Mouse (Mus musculus) lung, postnatal 0 days (tissue): ENCODE results near the gene Hectd2. TPM values are rescaled to one million over a fixed set of nuclear protein-coding genes. Genes with fewer than 3 reads are reported as not detected.

ENCODE experiments used
- ATAC-seq: fragments of 200-750 bp; cut with Nextera tagmentation; 2 replicates; pipeline ENCODE4 v1.8.0; 2017; ENCODE audit warnings: moderate library complexity
- DNase-seq: peaks from one replicate; pipeline ENCODE4 v3.0.0-alpha.2; 2016; ENCODE audit warnings: low spot score
- H3K27ac ChIP-seq: fragments of 300-500 bp; sonication (generic); 2 replicates; pipeline ENCODE4 v1.5.1; 2014; ENCODE audit warnings: antibody characterized with exemption, mild to moderate bottlenecking, low read length, mixed read lengths
- H3K27me3 ChIP-seq: fragments of 300-500 bp; sonication (generic); replicated peaks from 2 replicates; pipeline ENCODE4 v1.6.1; 2014; ENCODE audit warnings: low read length, mixed read lengths; ENCODE audit not compliant: insufficient read depth
- H3K36me3 ChIP-seq: fragments of 300-500 bp; sonication (generic); 2 replicates; pipeline ENCODE4 v1.6.1; 2014; ENCODE audit warnings: low read length, mixed read lengths; ENCODE audit not compliant: insufficient read depth
- H3K4me1 ChIP-seq: fragments of 300-500 bp; sonication (generic); 2 replicates; pipeline ENCODE4 v1.6.1; 2014; ENCODE audit warnings: antibody characterized with exemption, low read depth, low read length, mixed read lengths; ENCODE audit not compliant: insufficient read depth
- H3K4me2 ChIP-seq: fragments of 300-500 bp; sonication (generic); replicated peaks from 2 replicates; pipeline ENCODE4 v1.6.1; 2014; ENCODE audit warnings: low read depth, mild to moderate bottlenecking, low read length, moderate library complexity, mixed read lengths
- H3K4me3 ChIP-seq: fragments of 300-500 bp; sonication (generic); 2 replicates; pipeline ENCODE4 v1.5.1; 2014; ENCODE audit warnings: low read depth, low read length
- H3K9ac ChIP-seq: fragments of 300-500 bp; sonication (generic); replicated peaks from 2 replicates; pipeline ENCODE4 v1.6.1; 2014; ENCODE audit warnings: low read depth, mild to moderate bottlenecking
- H3K9me3 ChIP-seq: fragments of 300-500 bp; sonication (generic); 2 replicates; pipeline ENCODE4 v1.6.1; 2016; ENCODE audit warnings: low read length, mixed read lengths
- CTCF ChIP-seq: IDR thresholded peaks from 2 replicates; pipeline ENCODE4 v1.5.1; 2016; ENCODE audit warnings: antibody characterized with exemption, mild to moderate bottlenecking
- EP300 ChIP-seq: IDR thresholded peaks from 2 replicates; pipeline ENCODE4 v1.6.1; 2016; ENCODE audit warnings: antibody characterized with exemption, mild to moderate bottlenecking, control low read depth
- WGBS: fragments of 180-500 bp; shearing (Covaris S2); extraction: QIAGEN DNeasy Blood & Tissue Kit; methylation state at CpG from one replicate; pipeline ENCODE4 v1.1.7; 2014; 5-methylcytosine and 5-hydroxymethylcytosine counted together
- polyA plus RNA-seq: library from polyadenylated mRNA; unstranded; fragments of >200 nt; fragmentation: Nextera tagmentation; extraction: Ambion mirVana; gene quantifications from 2 replicates; pipeline ENCODE4 v1.2.1, GENCODE M21; 2015

The Hectd2 gene
- 1.4 and 1.6 TPM in 2 replicates for polyA plus RNA-seq

GRCm38 (mm10) chr19:36554046-36554784 lies at the start of gene Hectd2:
Hectd2 (plus strand) TSS chr19:36554639.
- H3K36me3 ChIP-seq, result no peaks in the 10 kb centered on the region
- H3K9ac ChIP-seq, result peak within 1 kb of the TSS; percentile 69
- H3K4me2 ChIP-seq, result peak within 1 kb of the TSS; percentile 97
- ATAC-seq (peak; percentile 91), DNase-seq (peak; percentile 85)
- TF ChIP-seq CTCF (no peak), EP300 (no peak)
- H3K27me3 ChIP-seq, result no peaks in the 10 kb centered on the region
- H3K27ac ChIP-seq, result peak within 1 kb of the TSS; percentile 71
- WGBS, result under 1% methylated on average over 37 of the region's 92 CpGs
- no peaks in the 10 kb centered on the region for H3K9me3 ChIP-seq
- no peaks in the 10 kb centered on the region for H3K4me1 ChIP-seq
- peak within 1 kb of the TSS; percentile 81 for H3K4me3 ChIP-seq

GRCm38 (mm10) chr19:36504716-36505115 lies 49.7 kb upstream of the Hectd2 start:
- H3K27me3 ChIP-seq, result no peaks in the 10 kb centered on the region
- no peaks in the 10 kb centered on the region for H3K4me1 ChIP-seq
- no peak for TF ChIP-seq EP300
- no peak for TF ChIP-seq CTCF
- H3K9me3 ChIP-seq, result no peaks in the 10 kb centered on the region
- H3K4me2 ChIP-seq, result no peak overlapping the region
- H3K36me3 ChIP-seq, result no peaks in the 10 kb centered on the region
- 91% methylated on average over 2 of the region's 2 CpGs for WGBS
- H3K27ac ChIP-seq, result no peak overlapping the region
- no peak overlapping the region for H3K4me3 ChIP-seq
- no peak for ATAC-seq
- no peak for DNase-seq
- H3K9ac ChIP-seq, result no peak overlapping the region

GRCm38 (mm10) chr19:36511305-36511704 lies 43.1 kb upstream of the Hectd2 start:
- H3K9ac ChIP-seq, result no peak overlapping the region
- H3K36me3 ChIP-seq, result no peaks in the 10 kb centered on the region
- H3K4me3 ChIP-seq, result no peak overlapping the region
- 83% methylated on average over 1 of the region's 1 CpGs for WGBS
- no peaks in the 10 kb centered on the region for H3K27me3 ChIP-seq
- no peak for TF ChIP-seq CTCF
- no peak for TF ChIP-seq EP300
- H3K4me1 ChIP-seq, result no peaks in the 10 kb centered on the region
- no peak overlapping the region for H3K27ac ChIP-seq
- no peaks in the 10 kb centered on the region for H3K9me3 ChIP-seq
- DNase-seq (no peak), ATAC-seq (no peak)
- H3K4me2 ChIP-seq, result no peak overlapping the region

GRCm38 (mm10) chr19:36518461-36518860 lies 36.0 kb upstream of the Hectd2 start:
- H3K9me3 ChIP-seq, result no peaks in the 10 kb centered on the region
- H3K36me3 ChIP-seq, result no peaks in the 10 kb centered on the region
- 30% methylated on average over 2 of the region's 2 CpGs for WGBS
- no peak overlapping the region for H3K4me3 ChIP-seq
- no peaks in the 10 kb centered on the region for H3K27me3 ChIP-seq
- H3K4me2 ChIP-seq, result no peak overlapping the region
- TF ChIP-seq EP300 (no peak), CTCF (no peak)
- DNase-seq, result no peak
- no peaks in the 10 kb centered on the region for H3K4me1 ChIP-seq
- no peak overlapping the region for H3K27ac ChIP-seq
- no peak overlapping the region for H3K9ac ChIP-seq
- no peak for ATAC-seq

- TF ChIP-seq EP300, result no peak
- TF ChIP-seq CTCF, result no peak
- H3K27ac ChIP-seq, result no peak overlapping the region
- no peaks in the 10 kb centered on the region for H3K9me3 ChIP-seq
- no peaks in the 10 kb centered on the region for H3K36me3 ChIP-seq
- no peaks in the 10 kb centered on the region for H3K27me3 ChIP-seq
- ATAC-seq, result no peak
- 71% methylated on average over 2 of the region's 2 CpGs for WGBS
- no peak overlapping the region for H3K9ac ChIP-seq
- no peak for DNase-seq
- no peak overlapping the region for H3K4me3 ChIP-seq
- no peak overlapping the region for H3K4me2 ChIP-seq
- no peaks in the 10 kb centered on the region for H3K4me1 ChIP-seq
Observed at GRCm38 (mm10) chr19:36521568-36521967, 32.9 kb upstream of the Hectd2 start.

- Histone ChIP-seq H3K9ac (no peak overlapping the region), H3K27ac (no peak overlapping the region), H3K36me3 (no peaks in the 10 kb centered on the region), H3K4me3 (no peak overlapping the region), H3K4me2 (no peak overlapping the region), H3K9me3 (no peaks in the 10 kb centered on the region), H3K4me1 (no peaks in the 10 kb centered on the region), H3K27me3 (no peaks in the 10 kb centered on the region)
- 40% methylated on average over 3 of the region's 3 CpGs for WGBS
- TF ChIP-seq EP300 (no peak), CTCF (no peak)
- ATAC-seq, result no peak
- no peak for DNase-seq
Observed at GRCm38 (mm10) chr19:36522558-36523195, 31.8 kb upstream of the Hectd2 start.
